Mouse (Mus musculus) liver, postnatal 0 days (tissue): ENCODE data around the gene Mecr.
"Not testable (repeated sequence)": the region's sequence is repeated elsewhere in the genome, so short reads cannot be mapped to it uniquely, and the experiment has no call there.

Experiments
- CTCF ChIP-seq: sonication (generic); IDR thresholded peaks from 2 replicates; pipeline ENCODE4 v1.5.1; 2016; ENCODE audit warnings: antibody characterized with exemption, low read depth
- EP300 ChIP-seq: IDR thresholded peaks from 2 replicates; pipeline ENCODE4 v1.6.1; 2016; ENCODE audit warnings: antibody characterized with exemption, low read depth, mild to moderate bottlenecking

DNA sequence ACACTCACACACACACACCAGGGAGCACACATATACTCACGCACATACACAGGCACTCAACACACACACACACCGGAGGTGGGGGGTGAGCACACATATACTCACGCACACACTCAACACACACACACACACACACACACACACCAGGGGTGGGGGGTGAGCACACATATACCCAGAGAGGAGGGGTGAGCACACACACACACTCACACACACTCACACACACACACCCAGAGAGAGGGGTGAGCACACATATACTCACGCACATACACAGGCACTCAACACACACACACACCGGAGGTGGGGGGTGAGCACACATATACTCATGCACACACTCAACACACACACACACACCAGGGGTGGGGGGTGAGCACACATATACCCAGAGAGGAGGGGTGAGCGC lies 38.5 kb upstream of the Mecr start:
- not testable (repeated sequence) for TF ChIP-seq CTCF, EP300
